Mouse (Mus musculus): ENCODE results near the gene Zfp689.
A peak's percentile ranks its signal among the peaks of the same experiment; 100 is the strongest.
"Not testable (repeated sequence)": the region's sequence is repeated elsewhere in the genome, so short reads cannot be mapped to it uniquely, and the experiment has no call there.

Gene Zfp689

GRCm38 (mm10) chr7:127404101-127404500 is 44.9 kb downstream of the Zfp689 start:
- not testable (repeated sequence) for DNase-seq (ENCODE audit: low spot score in 2 of 2)

- DNase-seq (ENCODE audit: low spot score in 2 of 2): no peak
These were observed 46.0 kb downstream of the Zfp689 start for GRCm38 (mm10) chr7:127402980-127403379.

GRCm38 (mm10) chr7:127400355-127400754 is 48.6 kb downstream of the Zfp689 start:
- DNase-seq (ENCODE audit: low spot score in 2 of 2): no peak

GRCm38 (mm10) chr7:127393944-127394333 is 55.0 kb downstream of the Zfp689 start:
- DNase-seq (ENCODE audit: low spot score in 2 of 2): no peak

- DNase-seq (ENCODE audit: low spot score in 2 of 2): peak; percentile 91
These were observed 55.6 kb downstream of the Zfp689 start, which contains the start of gene E430018J23Rik for GRCm38 (mm10) chr7:127393157-127393943. TSS of gene E430018J23Rik (minus strand) at chr7:127393629.

- DNase-seq (ENCODE audit: low spot score in 2 of 2): no peak
These were observed 56.6 kb downstream of the Zfp689 start for GRCm38 (mm10) chr7:127392251-127392824.
